ENCODE assay signal across 1 mouse cellular context in genomic region chr3:90034653-90035052, GRCm38 (mm10).
A peak's percentile ranks its signal among the peaks of the same experiment; 100 is the strongest.
TF ChIP-seq lines count a peak whose summit lies in the region.

No protein-coding gene starts in this region.

TF ChIP-seq in MEL, 35 proteins besides CTCF, POLR2A, EP300 and RAD21:
- TF ChIP-seq ETS1 (IDR thresholded peaks at IDR 0.05; ENCODE audit: low read depth, low read length) (0 out of 2 replicates have a peak, but pooled peaks have one; percentile 45), POLR2AphosphoS2 (IDR thresholded peaks at IDR 0.05; ENCODE audit: low read length) (0 out of 2 replicates have a peak, but pooled peaks have one; percentile 25), KAT2A (conservative IDR thresholded peaks at IDR 0.05; ENCODE audit: low read depth, low read length) (no peak), USF2 (IDR thresholded peaks at IDR 0.05; ENCODE audit: borderline replicate concordance in 1 of 2, insufficient read depth in 1 of 2, low read depth in 1 of 2, low read length in 2 of 2) (no peak), E2F4 (IDR thresholded peaks at IDR 0.05; ENCODE audit: borderline replicate concordance, low read depth, low read length) (no peak), POLR2AphosphoS5 (IDR thresholded peaks at IDR 0.05; ENCODE audit: borderline replicate concordance, low read depth, low read length) (no peak), UBTF (IDR thresholded peaks at IDR 0.05; ENCODE audit: borderline replicate concordance, insufficient read depth, low read depth, low read length) (no peak), MXI1 (IDR thresholded peaks at IDR 0.05; ENCODE audit: low read depth, low read length) (no peak), TCF12 (IDR thresholded peaks at IDR 0.05; ENCODE audit: low read depth, low read length) (peak; percentile 41; the same call in 1 of the 2 replicates), ZKSCAN1 (IDR thresholded peaks at IDR 0.05; ENCODE audit: low read depth, low read length) (no peak), SIN3A (IDR thresholded peaks at IDR 0.05; ENCODE audit: low read length) (0 out of 2 replicates have a peak, but pooled peaks have one; percentile 21), SMC3 (IDR thresholded peaks at IDR 0.05; ENCODE audit: low read depth, low read length) (no peak), MYC (IDR thresholded peaks at IDR 0.05; ENCODE audit: low read depth, low read length) (no peak), ZNF384 (IDR thresholded peaks at IDR 0.05; ENCODE audit: low read depth, low read length) (no peak)
